Mouse (Mus musculus) bone marrow, adult 2 months (tissue): Measurements from ENCODE around the gene Cabin1. TPM values are rescaled to one million over a fixed set of nuclear protein-coding genes. Genes with fewer than 3 reads are reported as not detected.
A peak's percentile ranks its signal among the peaks of the same experiment; 100 is the strongest.
"Not testable (repeated sequence)": the region's sequence is repeated elsewhere in the genome, so short reads cannot be mapped to it uniquely, and the experiment has no call there.

Experiments used
- H3K27ac ChIP-seq: fragments of 200-500 bp; 2 replicates; pipeline ENCODE4 v1.5.1; 2012; ENCODE audit warnings: low read depth, mild to moderate bottlenecking, control low read depth, inconsistent platforms, low read length; ENCODE audit not compliant: control insufficient read depth, poor library complexity, insufficient read depth
- H3K4me1 ChIP-seq: fragments of 200-500 bp; 2 replicates; pipeline ENCODE4 v1.6.1; 2011; ENCODE audit warnings: low read length; ENCODE audit not compliant: control insufficient read depth, insufficient read depth
- H3K4me3 ChIP-seq: fragments of 200-500 bp; replicated peaks from 2 replicates; pipeline ENCODE3; 2011; ENCODE audit warnings: mild to moderate bottlenecking, low read depth, low read length, control low read depth; ENCODE audit not compliant: control insufficient read depth
- CTCF ChIP-seq: fragments of 200-500 bp; IDR thresholded peaks from 2 replicates; pipeline ENCODE4 v1.5.1; 2011; ENCODE audit warnings: low read length, control low read depth; ENCODE audit not compliant: control insufficient read depth, insufficient read depth
- POLR2A ChIP-seq: fragments of 200-500 bp; IDR thresholded peaks from 2 replicates; pipeline ENCODE4 v1.6.1; 2011; ENCODE audit warnings: low read depth, mild to moderate bottlenecking, control low read depth, low read length, borderline replicate concordance; ENCODE audit not compliant: control insufficient read depth
- WGBS: fragments of 180-500 bp; shearing (Covaris S2); methylation state at CpG from one replicate; pipeline ENCODE4 v1.1.7; 2018; 5-methylcytosine and 5-hydroxymethylcytosine counted together
- polyA plus RNA-seq: library from polyadenylated mRNA; stranded (reverse); fragments of >200 nt; gene quantifications from 2 replicates; pipeline ENCODE4 v1.2.4, GENCODE M21; 2011; ENCODE audit warnings: low replicate concordance; ENCODE audit not compliant: missing spikeins, insufficient read depth, insufficient read length

Gene Cabin1
- polyA plus RNA-seq, 1 experiment = 55.3 TPM

- 82% methylated on average over 5 of the region's 5 CpGs for WGBS
- Histone ChIP-seq H3K4me3 (no peak overlapping the region), H3K4me1 (peaks cover 2% of the 10 kb centered on the region; the same call in 1 of the 2 replicates), H3K27ac (no peak overlapping the region)
- TF ChIP-seq CTCF = no peak
- TF ChIP-seq POLR2A = no peak
Measured at GRCm38 (mm10) chr10:75774102-75774501, 10.0 kb upstream of the Cabin1 start.

- TF ChIP-seq POLR2A (peak; percentile 38; the same call in 1 of the 2 replicates), CTCF (no peak)
- Histone ChIP-seq H3K27ac (no peak within 1 kb of the TSS; the same call in 1 of the 2 replicates), H3K4me1 (peaks cover 2% of the 10 kb centered on the region; the same call in 1 of the 2 replicates), H3K4me3 (peak within 1 kb of the TSS; percentile 76)
- under 1% methylated on average over 47 of the region's 47 CpGs for WGBS
Measured at GRCm38 (mm10) chr10:75772795-75773664, 8.9 kb upstream of the Cabin1 start, which contains the start of gene Ddt. Gene Ddt (minus strand): TSS chr10:75773414.

GRCm38 (mm10) chr10:75767756-75768155 lies 3.6 kb upstream of the Cabin1 start:
- 50% methylated on average over 5 of the region's 5 CpGs for WGBS
- not testable (repeated sequence) for H3K4me3 ChIP-seq, H3K27ac ChIP-seq, H3K4me1 ChIP-seq

- H3K4me3 ChIP-seq = no peak overlapping the region
- TF ChIP-seq POLR2A (no peak), CTCF (no peak)
- WGBS = 80% methylated on average over 6 of the region's 6 CpGs
- H3K27ac ChIP-seq = no peak overlapping the region
- peaks cover 2% of the 10 kb centered on the region; the same call in 1 of the 2 replicates for H3K4me1 ChIP-seq
Measured at GRCm38 (mm10) chr10:75766856-75767255, 2.7 kb upstream of the Cabin1 start.

- Histone ChIP-seq H3K27ac (peak overlapping the region; percentile 90), H3K4me1 (peaks cover 4% of the 10 kb centered on the region; the same call in 1 of the 2 replicates), H3K4me3 (peak overlapping the region; percentile 67)
- WGBS = under 1% methylated on average over 27 of the region's 27 CpGs
- TF ChIP-seq CTCF (peak; percentile 54), POLR2A (no peak)
Measured at GRCm38 (mm10) chr10:75764519-75765473, 655 bp upstream of the Cabin1 start.

GRCm38 (mm10) chr10:75762413-75762812 lies 1.7 kb downstream of the Cabin1 start:
- peak overlapping the region; percentile 69 for H3K27ac ChIP-seq
- 77% methylated on average over 3 of the region's 3 CpGs for WGBS
- no peak for TF ChIP-seq CTCF
- TF ChIP-seq POLR2A = no peak
- H3K4me3 ChIP-seq = peak overlapping the region; percentile 58
- peaks cover 4% of the 10 kb centered on the region; the same call in 1 of the 2 replicates for H3K4me1 ChIP-seq

- 93% methylated on average over 3 of the region's 3 CpGs for WGBS
- no peak overlapping the region for H3K27ac ChIP-seq
- no peak for TF ChIP-seq CTCF
- TF ChIP-seq POLR2A = no peak
Measured at GRCm38 (mm10) chr10:75760311-75760710, 3.8 kb downstream of the Cabin1 start.

GRCm38 (mm10) chr10:75756719-75757118 lies 7.4 kb downstream of the Cabin1 start:
- H3K27ac ChIP-seq = no peak overlapping the region
- peak overlapping the region; percentile 5 for H3K4me3 ChIP-seq
- H3K4me1 ChIP-seq = peaks cover 2% of the 10 kb centered on the region; the same call in 1 of the 2 replicates
- WGBS = 71% methylated on average over 11 of the region's 11 CpGs
- TF ChIP-seq CTCF (no peak), POLR2A (no peak)

More at GRCm38 (mm10) chr10:75760311-75760710, 3.8 kb downstream of the Cabin1 start:
- Histone ChIP-seq H3K4me1 (peaks cover 4% of the 10 kb centered on the region; the same call in 1 of the 2 replicates), H3K4me3 (no peak overlapping the region)
